Mouse (Mus musculus) small intestine, adult 2 months (tissue): Measurements from ENCODE around the gene Zdhhc13.

Experiments used
- CTCF ChIP-seq: fragments of 200-500 bp; IDR thresholded peaks from 2 replicates; pipeline ENCODE4 v1.5.1; 2012; ENCODE audit warnings: low read depth, mild to moderate bottlenecking, control low read depth, inconsistent platforms, low read length, moderate library complexity, mixed read lengths; ENCODE audit not compliant: insufficient replicate concordance, insufficient read length; ENCODE audit errors: extremely low read depth
- POLR2A ChIP-seq: fragments of 200-500 bp; IDR thresholded peaks from 2 replicates; pipeline ENCODE4 v1.6.1; 2012; ENCODE audit warnings: low read depth, mild to moderate bottlenecking, control low read depth, inconsistent platforms, low read length, moderate library complexity

GRCm38 (mm10) chr7:48751222-48751621 is 37.6 kb upstream of the Zdhhc13 start:
- no peak for TF ChIP-seq CTCF
- no peak for TF ChIP-seq POLR2A
